ENCODE assay signal across 27 mouse cellular contexts in genomic region chrX:56787486-56787885, GRCm38 (mm10). TPM values are rescaled to one million over a fixed set of nuclear protein-coding genes. Genes with fewer than 3 reads are reported as not detected.
"Had no signal": no experiment of that assay in that cellular context is flagged by ENCODE, and none has a peak within 500 bp of the region (broad histone marks: within the 10 kb centered on the region; RNA-seq: fewer than 3 reads in every experiment).

No protein-coding gene starts in this region.

- H3K27ac ChIP-seq: limb, embryonic 10.5 days; limb, embryonic 13.5 days; liver, embryonic 12.5 days; liver, embryonic 15.5 days; lung, embryonic 15.5 days; midbrain, embryonic 10.5 days; midbrain, embryonic 13.5 days; neural tube, embryonic 13.5 days; stomach, embryonic 15.5 days had no signal

- H3K9me3 ChIP-seq: limb, embryonic 10.5 days; limb, embryonic 13.5 days; liver, embryonic 12.5 days; liver, embryonic 15.5 days; lung, embryonic 15.5 days; megakaryocyte, embryonic 14.5 days; midbrain, embryonic 10.5 days; midbrain, embryonic 13.5 days; neural tube, embryonic 13.5 days; stomach, embryonic 15.5 days had no signal

- DNase-seq: kidney, postnatal 10 days; liver; lung, adult 18-20 months; lung, postnatal 10 days; lung, postnatal 36 days; retina, postnatal 1 day; right cerebral cortex, postnatal 25 days; spleen, adult 18-20 months; thymus, adult 2 months; thymus, postnatal 14 days; thymus, postnatal 4 days had no signal

- H3K36me3 ChIP-seq: liver, embryonic 12.5 days; liver, embryonic 15.5 days; stomach, embryonic 15.5 days had no signal

- H3K4me2 ChIP-seq: limb, embryonic 13.5 days; liver, embryonic 12.5 days; liver, embryonic 15.5 days; lung, embryonic 15.5 days; midbrain, embryonic 13.5 days; neural tube, embryonic 13.5 days; stomach, embryonic 15.5 days had no signal

- H3K4me3 ChIP-seq: limb, embryonic 10.5 days; limb, embryonic 13.5 days; liver, embryonic 12.5 days; liver, embryonic 15.5 days; lung, embryonic 15.5 days; megakaryocyte, embryonic 14.5 days; midbrain, embryonic 10.5 days; midbrain, embryonic 13.5 days; myocyte; neural tube, embryonic 13.5 days; stomach, embryonic 15.5 days had no signal

- H3K27me3 ChIP-seq: limb, embryonic 13.5 days; liver, embryonic 12.5 days; liver, embryonic 15.5 days; lung, embryonic 15.5 days; midbrain, embryonic 13.5 days; neural tube, embryonic 13.5 days; stomach, embryonic 15.5 days had no signal

- H3K9ac ChIP-seq: limb, embryonic 13.5 days; liver, embryonic 12.5 days; liver, embryonic 15.5 days; lung, embryonic 15.5 days; midbrain, embryonic 13.5 days; neural tube, embryonic 13.5 days; stomach, embryonic 15.5 days had no signal

- ATAC-seq: intestine, postnatal 0 days; liver, embryonic 12.5 days; midbrain, embryonic 13.5 days; midbrain, embryonic 16.5 days had no signal

- H3K4me1 ChIP-seq: limb, embryonic 10.5 days; limb, embryonic 13.5 days; liver, embryonic 12.5 days; liver, embryonic 15.5 days; lung, embryonic 15.5 days; midbrain, embryonic 10.5 days; midbrain, embryonic 13.5 days; neural tube, embryonic 13.5 days; stomach, embryonic 15.5 days had no signal

RNA-seq across cellular contexts. Expression of gene Map7d3, which starts 34.6 kb away (rescaled TPM):
- total RNA-seq: layer of hippocampus, postnatal 14 days; left cerebral cortex, adult 18-20 months; monocyte, adult 5-6 weeks had no signal
- polyA plus RNA-seq: thymus, adult 2 months had no signal
